Mouse (Mus musculus): ENCODE measurements at regions not wholly inside any gene's neighbourhood (a gene's known extent, or its start where the extent isn't known, plus 50 kb on each side); places are given as distances from the start of the nearest gene placed in this dataset.
"Not testable (repeated sequence)": the region's sequence is repeated elsewhere in the genome, so short reads cannot be mapped to it uniquely, and the experiment has no call there.

DNA sequence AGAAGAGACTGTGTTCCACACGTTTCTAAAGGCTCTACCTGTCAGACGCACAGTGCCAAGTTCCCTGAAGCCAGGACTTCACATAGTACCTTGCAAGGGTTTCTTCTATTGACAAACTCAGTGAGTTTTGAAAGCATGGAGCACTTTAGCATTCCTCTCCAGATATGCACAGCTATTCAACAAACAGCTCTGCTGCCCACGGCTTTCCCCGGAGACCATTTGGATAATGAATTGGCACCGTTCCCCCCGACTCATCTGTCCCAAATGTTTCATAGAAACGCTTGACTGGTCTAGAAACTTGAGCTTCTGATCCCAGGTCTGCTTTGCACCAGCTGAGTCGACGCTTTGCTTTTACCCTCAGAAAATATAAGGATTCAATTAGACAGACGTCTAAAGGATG is 162.2 kb upstream of the St6galnac5 start:
- no peak overlapping the region for H3K9ac ChIP-seq (ENCODE audit: low read length)
- WGBS: 81% methylated on average over 10 of the region's 10 CpGs
- DNase-seq (ENCODE audit: low spot score) (no peak), ATAC-seq (replicated peaks; ENCODE audit: low FRiP score, low TSS enrichment, low read depth) (no peak)
- no peaks in the 10 kb centered on the region for H3K9me3 ChIP-seq (ENCODE audit: control insufficient read depth, low read length)
- H3K4me3 ChIP-seq (ENCODE audit: low read depth, low read length): no peak overlapping the region
- no peak overlapping the region for H3K4me2 ChIP-seq (ENCODE audit: low read length)
- no peaks in the 10 kb centered on the region for H3K27me3 ChIP-seq (replicated peaks; ENCODE audit: control insufficient read depth, insufficient read depth, low read length)
- no peak overlapping the region for H3K27ac ChIP-seq (ENCODE audit: low read depth)
- no peaks in the 10 kb centered on the region for H3K4me1 ChIP-seq (replicated peaks; ENCODE audit: control insufficient read depth, insufficient read depth, low read length)
- no peaks in the 10 kb centered on the region for H3K36me3 ChIP-seq (ENCODE audit: control insufficient read depth, insufficient read depth, low read length)

DNA sequence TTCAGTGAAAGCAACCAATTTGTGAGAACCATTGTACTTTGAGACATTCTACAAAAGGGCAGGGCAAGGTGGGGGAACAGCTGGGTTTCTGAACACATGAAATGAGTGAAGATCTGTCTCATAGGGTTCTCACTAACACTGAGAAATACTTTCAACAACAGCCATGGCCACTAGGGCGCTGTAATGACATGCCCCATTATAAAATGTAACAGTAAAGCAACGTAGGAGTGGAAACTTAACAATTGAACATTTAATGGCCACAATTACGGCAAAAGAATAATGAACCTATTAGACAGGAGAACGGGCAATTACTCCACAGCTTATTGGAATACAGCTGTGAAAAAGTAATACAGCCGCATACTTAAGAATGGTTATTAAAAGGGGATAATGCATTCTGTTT is 158.9 kb upstream of the St6galnac5 start:
- DNase-seq (ENCODE audit: low spot score) (no peak), ATAC-seq (replicated peaks; ENCODE audit: low FRiP score, low TSS enrichment, low read depth) (no peak)
- Histone ChIP-seq H3K27ac (ENCODE audit: low read depth) (no peak overlapping the region), H3K4me3 (ENCODE audit: low read depth, low read length) (no peak overlapping the region), H3K9me3 (ENCODE audit: control insufficient read depth, low read length) (no peaks in the 10 kb centered on the region), H3K4me1 (replicated peaks; ENCODE audit: control insufficient read depth, insufficient read depth, low read length) (no peaks in the 10 kb centered on the region), H3K27me3 (replicated peaks; ENCODE audit: control insufficient read depth, insufficient read depth, low read length) (no peaks in the 10 kb centered on the region), H3K4me2 (ENCODE audit: low read length) (no peak overlapping the region), H3K36me3 (ENCODE audit: control insufficient read depth, insufficient read depth, low read length) (no peaks in the 10 kb centered on the region), H3K9ac (ENCODE audit: low read length) (no peak overlapping the region)
- 85% methylated on average over 5 of the region's 5 CpGs for WGBS

DNA sequence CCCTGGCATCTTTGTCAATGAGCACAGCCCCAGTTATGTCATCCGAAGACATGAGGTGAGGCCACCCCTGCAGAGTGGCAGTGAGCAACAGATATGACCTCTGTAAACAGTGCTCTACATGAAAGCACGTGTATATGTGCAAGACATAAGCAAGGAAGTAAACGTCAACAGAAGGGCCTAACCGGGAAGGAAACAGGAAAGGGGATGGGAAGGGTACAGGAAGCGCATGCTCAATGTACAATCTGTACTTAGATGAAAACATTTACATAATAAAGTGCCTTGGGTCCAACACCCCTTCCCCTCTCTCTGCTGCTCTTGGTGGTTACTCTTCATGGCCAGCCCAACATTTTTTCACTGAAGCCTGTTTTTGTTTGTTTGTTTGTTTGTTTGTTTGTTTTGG is 143.3 kb upstream of the St6galnac5 start:
- no peak for ATAC-seq (replicated peaks; ENCODE audit: low FRiP score, low TSS enrichment, low read depth)
- no peaks in the 10 kb centered on the region for H3K27me3 ChIP-seq (replicated peaks; ENCODE audit: control insufficient read depth, insufficient read depth, low read length)
- no peaks in the 10 kb centered on the region for H3K9me3 ChIP-seq (ENCODE audit: control insufficient read depth, low read length)
- no peak overlapping the region for H3K27ac ChIP-seq (ENCODE audit: low read depth)
- no peak overlapping the region for H3K4me2 ChIP-seq (ENCODE audit: low read length)
- no peaks in the 10 kb centered on the region for H3K4me1 ChIP-seq (replicated peaks; ENCODE audit: control insufficient read depth, insufficient read depth, low read length)
- no peak overlapping the region for H3K9ac ChIP-seq (ENCODE audit: low read length)
- WGBS: 83% methylated on average over 5 of the region's 5 CpGs
- DNase-seq (ENCODE audit: low spot score): no peak
- H3K36me3 ChIP-seq (ENCODE audit: control insufficient read depth, insufficient read depth, low read length): no peaks in the 10 kb centered on the region
- H3K4me3 ChIP-seq (ENCODE audit: low read depth, low read length): no peak overlapping the region

DNA sequence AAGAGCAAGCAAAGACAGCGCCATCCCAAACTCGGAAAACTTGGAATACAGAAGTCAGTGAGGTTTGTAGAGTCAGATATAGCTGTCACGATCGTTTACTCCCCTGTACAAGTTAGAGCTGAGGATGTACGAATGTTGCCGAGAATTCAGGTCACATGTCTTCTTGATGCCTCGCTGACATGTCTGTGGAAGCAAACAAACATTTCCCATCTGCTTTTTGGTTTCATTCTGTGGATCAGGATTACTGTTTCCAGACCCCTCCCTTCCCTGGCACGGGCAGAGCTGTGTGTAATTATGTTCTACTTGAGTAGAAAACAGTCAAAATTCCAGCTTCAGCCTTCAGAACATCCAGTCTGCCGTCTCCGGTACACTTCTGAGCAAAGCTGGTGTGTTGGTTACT is 139.9 kb upstream of the St6galnac5 start:
- H3K9me3 ChIP-seq (ENCODE audit: control insufficient read depth, low read length): no peaks in the 10 kb centered on the region
- no peak overlapping the region for H3K4me2 ChIP-seq (ENCODE audit: low read length)
- no peaks in the 10 kb centered on the region for H3K4me1 ChIP-seq (replicated peaks; ENCODE audit: control insufficient read depth, insufficient read depth, low read length)
- H3K4me3 ChIP-seq (ENCODE audit: low read depth, low read length): no peak overlapping the region
- no peak for DNase-seq (ENCODE audit: low spot score)
- H3K27ac ChIP-seq (ENCODE audit: low read depth): no peak overlapping the region
- WGBS: 87% methylated on average over 10 of the region's 10 CpGs
- no peak for ATAC-seq (replicated peaks; ENCODE audit: low FRiP score, low TSS enrichment, low read depth)
- H3K27me3 ChIP-seq (replicated peaks; ENCODE audit: control insufficient read depth, insufficient read depth, low read length): no peaks in the 10 kb centered on the region
- H3K36me3 ChIP-seq (ENCODE audit: control insufficient read depth, insufficient read depth, low read length): no peaks in the 10 kb centered on the region
- H3K9ac ChIP-seq (ENCODE audit: low read length): no peak overlapping the region

DNA sequence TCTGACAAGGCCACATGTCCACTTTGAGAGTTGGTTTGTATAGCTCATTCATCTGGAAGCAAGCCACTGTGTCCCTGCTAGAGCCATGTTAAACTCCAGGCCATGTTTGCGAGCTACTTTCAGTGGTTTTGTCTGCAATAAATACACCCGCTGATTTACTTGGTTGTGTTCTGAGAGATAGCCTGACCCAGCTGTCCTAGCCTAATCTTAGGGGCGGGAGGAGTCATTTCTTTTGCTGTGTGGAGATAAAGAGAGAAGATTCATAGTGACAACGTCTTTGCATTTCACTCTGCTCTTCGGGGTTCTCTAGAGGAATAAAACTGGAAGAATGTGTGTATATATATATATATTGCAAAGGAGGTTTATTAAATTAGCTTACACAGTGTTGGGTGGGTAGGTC is 137.1 kb upstream of the St6galnac5 start:
- H3K27me3 ChIP-seq (replicated peaks; ENCODE audit: control insufficient read depth, insufficient read depth, low read length): no peaks in the 10 kb centered on the region
- H3K4me3 ChIP-seq (ENCODE audit: low read depth, low read length): no peak overlapping the region
- no peaks in the 10 kb centered on the region for H3K4me1 ChIP-seq (replicated peaks; ENCODE audit: control insufficient read depth, insufficient read depth, low read length)
- no peak overlapping the region for H3K27ac ChIP-seq (ENCODE audit: low read depth)
- no peaks in the 10 kb centered on the region for H3K36me3 ChIP-seq (ENCODE audit: control insufficient read depth, insufficient read depth, low read length)
- no peak for DNase-seq (ENCODE audit: low spot score)
- ATAC-seq (replicated peaks; ENCODE audit: low FRiP score, low TSS enrichment, low read depth): no peak
- no peak overlapping the region for H3K4me2 ChIP-seq (ENCODE audit: low read length)
- H3K9ac ChIP-seq (ENCODE audit: low read length): no peak overlapping the region
- no peaks in the 10 kb centered on the region for H3K9me3 ChIP-seq (ENCODE audit: control insufficient read depth, low read length)
- WGBS: 78% methylated on average over 5 of the region's 5 CpGs

DNA sequence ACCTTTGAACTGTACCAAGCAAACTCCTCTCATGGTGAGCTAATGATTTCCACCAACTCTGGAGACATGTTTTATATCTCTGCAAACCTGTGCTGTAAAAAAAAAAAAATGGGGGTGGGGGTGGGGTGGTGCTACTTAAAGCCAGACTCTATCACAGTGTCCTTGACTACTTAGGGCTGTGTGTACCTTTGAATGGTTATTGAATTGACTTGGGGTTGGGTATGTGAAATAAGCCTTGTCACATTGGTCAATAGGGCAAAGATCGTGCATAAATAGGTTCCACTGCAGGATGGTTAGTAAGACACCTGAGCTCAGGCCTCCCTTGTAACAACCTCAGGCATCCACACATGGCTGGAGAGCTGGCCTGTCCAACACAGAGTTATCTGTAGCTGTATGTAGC is 136.6 kb upstream of the St6galnac5 start:
- no peaks in the 10 kb centered on the region for H3K9me3 ChIP-seq (ENCODE audit: control insufficient read depth, low read length)
- 79% methylated on average over 1 of the region's 1 CpGs for WGBS
- ATAC-seq (replicated peaks; ENCODE audit: low FRiP score, low TSS enrichment, low read depth): peak; percentile 53; the same call in 1 of the 2 replicates

DNA sequence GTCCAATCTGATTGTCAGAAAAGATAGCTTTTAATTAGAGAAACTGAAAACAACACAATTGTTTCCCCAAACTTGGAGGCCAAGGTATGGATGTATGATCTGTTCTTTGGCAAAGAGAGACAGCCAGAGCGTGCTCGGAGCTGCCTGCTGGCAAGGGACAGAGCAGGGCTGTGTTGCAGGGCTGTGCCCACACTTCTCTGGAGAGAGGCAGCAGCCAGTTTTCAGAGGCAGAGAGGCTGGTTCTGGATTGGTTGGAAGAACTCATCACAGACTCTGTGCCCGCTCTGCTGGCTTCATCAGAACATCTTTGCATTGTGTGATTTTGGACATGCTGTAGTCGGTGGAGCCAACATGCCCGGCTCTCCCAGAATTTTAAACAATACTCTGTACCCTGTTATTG is 123.5 kb upstream of the St6galnac5 start:
- Histone ChIP-seq H3K36me3 (ENCODE audit: control insufficient read depth, insufficient read depth, low read length) (no peaks in the 10 kb centered on the region), H3K4me3 (ENCODE audit: low read depth, low read length) (no peak overlapping the region), H3K27me3 (replicated peaks; ENCODE audit: control insufficient read depth, insufficient read depth, low read length) (no peaks in the 10 kb centered on the region), H3K4me2 (ENCODE audit: low read length) (no peak overlapping the region), H3K27ac (ENCODE audit: low read depth) (no peak overlapping the region), H3K9me3 (ENCODE audit: control insufficient read depth, low read length) (no peaks in the 10 kb centered on the region), H3K9ac (ENCODE audit: low read length) (no peak overlapping the region), H3K4me1 (replicated peaks; ENCODE audit: control insufficient read depth, insufficient read depth, low read length) (no peaks in the 10 kb centered on the region)
- ATAC-seq (replicated peaks; ENCODE audit: low FRiP score, low TSS enrichment, low read depth) (no peak), DNase-seq (ENCODE audit: low spot score) (no peak)
- 90% methylated on average over 5 of the region's 5 CpGs for WGBS

More for the DNA sequence above, 136.6 kb upstream of the St6galnac5 start:
- Histone ChIP-seq H3K27ac (ENCODE audit: low read depth) (no peak overlapping the region), H3K9ac (ENCODE audit: low read length) (no peak overlapping the region), H3K4me2 (ENCODE audit: low read length) (no peak overlapping the region), H3K27me3 (replicated peaks; ENCODE audit: control insufficient read depth, insufficient read depth, low read length) (no peaks in the 10 kb centered on the region), H3K4me3 (ENCODE audit: low read depth, low read length) (no peak overlapping the region), H3K36me3 (ENCODE audit: control insufficient read depth, insufficient read depth, low read length) (no peaks in the 10 kb centered on the region), H3K4me1 (replicated peaks; ENCODE audit: control insufficient read depth, insufficient read depth, low read length) (no peaks in the 10 kb centered on the region)
- no peak for DNase-seq (ENCODE audit: low spot score)

DNA sequence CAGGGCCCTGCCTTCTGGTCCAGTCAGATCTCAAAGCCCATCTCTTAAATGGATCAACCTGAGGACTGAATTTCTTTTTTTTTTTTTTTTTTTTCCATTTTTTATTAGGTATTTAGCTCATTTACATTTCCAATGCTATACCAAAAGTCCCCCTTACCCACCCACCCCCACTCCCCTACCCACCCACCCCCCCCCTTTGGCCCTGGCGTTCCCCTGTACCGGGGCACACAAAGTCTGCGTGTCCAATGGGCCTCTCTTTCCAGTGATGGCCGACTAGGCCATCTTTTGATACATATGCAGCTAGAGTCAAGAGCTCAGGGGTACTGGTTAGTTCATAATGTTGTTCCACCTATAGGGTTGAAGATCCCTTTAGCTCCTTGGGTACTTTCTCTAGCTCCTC is 108.5 kb upstream of the St6galnac5 start:
- not testable (repeated sequence) for H3K9me3 ChIP-seq (ENCODE audit: control insufficient read depth, low read length); ATAC-seq (replicated peaks; ENCODE audit: low FRiP score, low TSS enrichment, low read depth); H3K4me2 ChIP-seq (ENCODE audit: low read length); H3K27me3 ChIP-seq (replicated peaks; ENCODE audit: control insufficient read depth, insufficient read depth, low read length); H3K9ac ChIP-seq (ENCODE audit: low read length); DNase-seq (ENCODE audit: low spot score); H3K4me3 ChIP-seq (ENCODE audit: low read depth, low read length); H3K4me1 ChIP-seq (replicated peaks; ENCODE audit: control insufficient read depth, insufficient read depth, low read length); H3K36me3 ChIP-seq (ENCODE audit: control insufficient read depth, insufficient read depth, low read length); H3K27ac ChIP-seq (ENCODE audit: low read depth)
- WGBS: 97% methylated on average over 4 of the region's 4 CpGs

DNA sequence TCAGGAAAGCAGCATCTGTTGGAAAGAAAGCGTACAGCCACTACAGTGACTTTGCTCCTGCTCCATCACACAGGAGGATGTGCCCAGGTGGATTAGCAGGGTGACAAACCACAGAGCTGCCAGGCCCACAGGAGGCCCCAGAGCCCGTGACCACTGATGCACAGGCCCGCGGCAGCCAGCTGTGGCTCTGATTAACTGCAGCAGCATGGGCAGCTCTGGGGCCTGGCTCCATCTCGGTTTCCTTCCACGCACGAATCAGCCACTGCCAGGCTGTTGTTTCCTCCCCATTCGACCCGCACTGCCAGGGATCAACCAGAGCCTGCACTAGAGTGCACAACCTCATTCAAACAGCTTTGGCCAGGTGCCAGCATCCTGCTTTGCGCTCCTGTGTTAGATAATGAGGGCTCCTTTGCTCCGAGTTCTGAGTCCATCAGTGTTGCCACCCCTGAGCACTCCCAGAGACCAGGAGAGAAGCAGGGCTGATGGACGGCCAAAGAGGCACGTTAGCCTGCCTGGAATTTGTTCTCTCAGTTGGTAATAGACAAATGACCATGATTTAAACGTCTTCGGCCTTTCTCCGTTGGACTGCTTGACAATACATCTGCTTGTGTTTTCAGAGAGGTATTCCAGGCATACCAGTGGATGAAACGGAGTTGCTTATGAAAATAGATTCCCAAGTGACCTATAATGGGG is 103.2 kb upstream of the St6galnac5 start:
- peaks cover 9% of the 10 kb centered on the region; the same call in 1 of the 2 replicates for H3K4me1 ChIP-seq (replicated peaks; ENCODE audit: control insufficient read depth, insufficient read depth, low read length)
- H3K27me3 ChIP-seq (replicated peaks; ENCODE audit: control insufficient read depth, insufficient read depth, low read length): no peaks in the 10 kb centered on the region
- no peak overlapping the region for H3K9ac ChIP-seq (ENCODE audit: low read length)
- ATAC-seq (replicated peaks; ENCODE audit: low FRiP score, low TSS enrichment, low read depth) (0 out of 2 replicates have a peak, but pooled peaks have one; percentile 36), DNase-seq (ENCODE audit: low spot score) (peak; percentile 61)
- H3K36me3 ChIP-seq (ENCODE audit: control insufficient read depth, insufficient read depth, low read length): no peaks in the 10 kb centered on the region
- 27% methylated on average over 17 of the region's 17 CpGs for WGBS
- H3K27ac ChIP-seq (ENCODE audit: low read depth): no peak overlapping the region
- no peak overlapping the region for H3K4me3 ChIP-seq (ENCODE audit: low read depth, low read length)
- 0 out of 2 replicates have a peak overlapping the region, but pooled peaks have one; percentile 12 for H3K4me2 ChIP-seq (ENCODE audit: low read length)
- H3K9me3 ChIP-seq (ENCODE audit: control insufficient read depth, low read length): no peaks in the 10 kb centered on the region
